Mouse (Mus musculus): Measurements from ENCODE around the gene Igsf23.
A peak's percentile ranks its signal among the peaks of the same experiment; 100 is the strongest.
"Not testable (repeated sequence)": the region's sequence is repeated elsewhere in the genome, so short reads cannot be mapped to it uniquely, and the experiment has no call there.

Igsf23 gene

DNA sequence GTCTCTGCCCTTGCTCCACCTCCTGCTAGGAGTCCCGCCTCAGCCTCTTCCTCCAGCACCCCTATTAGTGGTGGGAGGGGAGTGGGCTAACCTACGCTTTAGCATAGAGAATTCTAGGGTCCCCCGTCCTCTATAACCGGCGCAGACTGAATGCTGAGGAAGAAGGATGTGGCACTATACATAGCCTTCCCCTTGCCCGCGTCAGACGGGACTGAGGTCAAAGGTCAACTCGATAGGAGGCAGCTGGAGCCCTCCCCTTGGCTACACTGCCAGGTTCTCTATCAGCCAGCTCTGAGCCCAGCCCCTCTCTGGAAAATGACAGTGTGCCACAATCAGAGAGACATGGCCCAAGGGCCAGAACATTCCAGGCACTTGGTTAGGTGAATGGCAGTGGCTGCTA lies at the start of gene Igsf23:
Igsf23 (minus strand) TSS at position 168 of the 400 bp plus-strand sequence.
- DNase-seq, result no peak

DNA sequence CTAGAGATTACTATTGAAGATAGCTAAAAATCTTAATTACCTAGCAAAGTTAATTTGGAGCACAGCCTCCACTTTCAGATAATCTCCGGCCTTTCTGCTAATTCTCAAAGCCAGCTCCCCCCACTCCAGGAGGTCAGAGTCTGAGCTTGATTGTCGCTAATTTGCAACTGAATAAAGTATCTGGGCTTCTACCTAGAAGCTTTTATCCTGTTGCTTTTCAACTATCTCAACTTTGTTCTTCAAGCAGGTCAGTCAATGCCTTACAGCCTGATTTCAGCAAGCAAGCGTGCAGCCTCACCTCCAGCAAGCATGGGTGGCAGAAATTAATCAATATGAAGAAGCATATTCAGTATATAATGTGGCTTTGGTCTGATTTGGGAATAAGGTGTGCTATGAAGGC lies 46.2 kb upstream of the Igsf23 start:
- not testable (repeated sequence) for DNase-seq

- not testable (repeated sequence) for DNase-seq
Observed at GRCm38 (mm10) chr7:19991165-19991564, 40.6 kb upstream of the Igsf23 start, which contains the start of gene Nlrp9b. Nlrp9b (plus strand) TSS chr7:19991465.

- no peak for DNase-seq
Observed at GRCm38 (mm10) chr7:19971516-19971915, 21.0 kb upstream of the Igsf23 start.

DNA sequence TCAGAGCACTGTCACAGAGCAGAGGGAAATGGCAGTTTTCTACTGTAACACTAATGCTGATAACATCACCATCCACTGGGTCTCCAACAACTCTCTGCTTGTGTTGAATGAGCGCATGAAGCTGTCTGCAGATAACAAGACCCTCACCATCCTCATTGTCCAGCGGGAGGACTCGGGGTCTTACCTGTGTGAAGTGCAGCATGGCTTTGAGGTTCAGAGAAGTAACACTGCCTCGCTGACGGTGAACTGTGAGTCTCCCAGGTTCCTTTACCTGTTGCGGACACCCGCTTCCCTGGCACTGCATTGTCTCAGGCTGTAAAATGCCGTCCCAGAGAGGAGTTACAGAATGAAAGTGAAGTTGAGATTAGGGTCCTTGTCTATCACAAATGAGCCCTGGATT lies 19.6 kb upstream of the Igsf23 start:
- no peak for DNase-seq

- no peak for DNase-seq
Observed at GRCm38 (mm10) chr7:19969541-19970090, 19.1 kb upstream of the Igsf23 start.

DNA sequence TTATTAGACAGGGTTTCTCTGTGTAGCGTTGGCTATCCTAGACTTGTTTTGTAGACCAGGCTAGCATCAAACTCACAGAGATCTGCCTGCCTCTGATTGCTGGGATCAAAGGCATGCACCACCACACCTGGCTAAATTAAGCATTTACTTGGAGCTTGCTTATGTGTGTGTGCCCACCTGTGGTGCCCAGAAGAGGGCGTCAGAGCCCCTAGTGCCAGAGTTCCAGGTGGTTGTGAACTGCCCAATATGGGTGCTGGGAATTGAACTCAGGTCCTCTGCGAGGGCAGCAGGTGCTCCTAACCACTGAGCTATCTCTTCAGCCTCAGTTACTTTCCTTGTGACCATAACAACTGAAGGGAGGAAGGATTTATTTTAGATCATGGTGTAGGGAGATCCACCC lies 18.6 kb upstream of the Igsf23 start:
- no peak for DNase-seq

DNA sequence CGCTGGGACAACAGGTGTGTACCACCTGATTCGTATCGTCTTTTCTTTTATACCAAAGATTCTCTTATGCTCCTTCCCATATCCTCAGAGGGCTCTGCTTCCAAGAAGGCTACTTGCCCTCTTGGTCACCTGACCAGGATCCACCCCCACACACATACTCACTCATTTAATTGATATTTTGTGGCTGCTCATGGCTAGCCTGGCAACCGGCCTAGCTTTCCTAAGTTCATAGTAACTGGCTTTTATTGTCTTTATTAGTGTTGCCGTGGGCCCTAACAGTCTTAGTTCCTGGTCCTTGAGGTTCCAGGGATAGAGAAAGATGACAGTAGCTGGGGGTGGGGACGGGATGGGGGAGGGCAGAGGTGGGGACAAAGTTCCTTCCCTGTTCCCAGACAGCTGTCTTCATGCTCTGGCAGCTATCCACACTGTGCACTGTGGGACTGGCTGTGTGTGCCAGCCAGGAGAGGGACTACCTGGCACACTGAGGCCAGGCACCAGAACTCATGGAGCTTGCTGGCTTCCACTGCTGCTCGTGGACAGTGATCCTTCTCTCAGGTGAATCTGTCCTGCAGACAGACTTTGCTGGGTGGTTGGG lies 14.5 kb upstream of the Igsf23 start, which contains the start of gene Ceacam20:
Ceacam20 (plus strand) TSS at position 428 of the 595 bp plus-strand sequence.
- no peak for DNase-seq

DNA sequence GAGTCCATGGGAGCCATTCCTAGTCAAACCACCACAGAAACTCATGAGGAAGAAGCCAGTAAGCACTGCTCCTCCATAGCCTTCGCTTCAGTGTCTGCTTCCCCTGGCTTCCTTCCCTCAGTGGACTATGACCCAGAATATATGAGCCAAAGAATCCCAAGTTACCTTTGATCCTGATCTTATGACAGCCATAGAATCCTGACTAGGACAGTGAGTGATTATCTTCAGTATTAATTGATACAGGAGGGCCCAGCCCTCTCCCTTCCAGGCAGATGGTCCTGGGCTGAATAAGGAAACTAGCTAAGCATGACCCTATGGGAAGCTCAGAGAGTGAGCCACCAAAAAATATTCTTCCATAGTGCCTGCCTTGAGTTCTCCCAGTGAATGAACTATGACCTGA lies 11.9 kb upstream of the Igsf23 start:
- DNase-seq, result no peak

- DNase-seq, result peak; percentile 81 to 92
Observed at GRCm38 (mm10) chr7:19956341-19956781, 5.8 kb upstream of the Igsf23 start.

- DNase-seq, result peak in 1 of 2 experiments; percentile 29
Observed at GRCm38 (mm10) chr7:19955861-19956260, 5.3 kb upstream of the Igsf23 start.

DNA sequence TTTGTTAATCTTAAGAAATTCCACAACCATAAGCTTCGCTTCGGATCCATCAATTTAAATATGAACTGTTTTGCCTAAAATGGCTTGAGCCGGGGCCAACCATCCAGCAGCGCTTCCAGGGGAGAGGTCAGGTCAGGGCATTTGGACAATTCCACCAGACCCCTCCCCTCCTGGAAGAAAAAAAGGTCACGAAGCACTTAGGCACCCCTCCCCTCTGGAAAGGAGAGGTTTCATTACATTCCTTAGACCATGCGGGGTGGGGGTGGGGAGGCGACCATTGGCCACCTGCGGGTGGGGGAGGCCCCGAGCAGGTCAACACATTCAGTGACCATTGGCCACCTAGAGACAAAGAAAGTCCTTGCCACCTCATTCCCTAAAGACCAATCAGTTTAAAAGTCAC lies 2.5 kb upstream of the Igsf23 start:
- no peak for DNase-seq

DNA sequence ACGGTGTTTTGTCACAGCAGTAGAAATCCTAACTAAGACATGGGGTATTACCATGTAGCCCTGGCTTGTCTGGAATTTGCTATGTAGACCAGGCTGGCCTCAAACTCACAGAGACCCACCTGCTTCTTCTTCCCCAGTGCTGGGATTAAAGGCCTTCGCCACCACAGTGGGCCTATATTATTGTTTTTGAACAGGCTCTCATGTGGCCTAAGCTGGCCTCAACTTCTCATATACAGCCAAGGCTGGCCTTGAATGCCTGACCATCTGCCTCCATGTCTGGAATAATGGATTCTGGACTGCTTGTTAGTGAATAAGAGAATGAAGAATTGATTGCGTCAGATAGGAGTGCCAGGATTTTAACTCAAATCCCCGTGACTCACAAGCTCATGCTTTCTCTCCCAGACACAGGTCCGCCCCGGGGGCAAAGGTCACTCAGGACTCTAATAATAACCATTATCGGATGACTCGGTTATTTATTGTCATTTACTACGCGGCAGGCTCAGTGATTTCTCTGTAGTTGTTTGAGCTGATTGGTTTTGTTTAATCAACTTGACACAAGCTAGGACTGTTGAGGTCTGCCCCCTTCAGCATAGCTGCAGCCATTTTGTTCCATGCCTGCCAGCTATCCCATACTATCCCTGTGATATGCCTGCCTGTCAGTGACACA lies 1.9 kb upstream of the Igsf23 start:
- no peak for DNase-seq

GRCm38 (mm10) chr7:19949996-19950395 lies 560 bp downstream of the Igsf23 start:
- peak; percentile 35 for DNase-seq

DNA sequence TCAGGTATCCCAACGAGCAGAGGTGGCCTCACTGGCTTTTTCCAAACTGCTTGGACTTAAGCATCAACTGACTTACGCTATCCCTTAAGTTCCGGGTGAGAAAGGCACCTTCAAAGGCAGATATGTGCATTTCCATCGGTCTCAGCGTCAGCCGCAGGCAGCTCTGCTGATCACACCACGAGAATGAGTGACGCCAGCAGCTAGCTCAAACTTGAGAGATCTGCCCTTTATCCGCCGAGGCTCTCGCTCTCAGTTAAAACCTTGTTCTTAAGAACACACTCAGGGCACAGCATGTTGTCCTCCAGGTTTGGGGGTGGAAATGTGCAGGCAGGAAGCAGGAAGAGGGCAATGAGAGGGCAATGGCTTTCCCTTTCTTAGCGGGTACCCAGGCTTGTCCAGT lies 1.6 kb downstream of the Igsf23 start:
- DNase-seq, result no peak

GRCm38 (mm10) chr7:19945821-19946515 lies 4.6 kb downstream of the Igsf23 start:
- DNase-seq, result no peak

GRCm38 (mm10) chr7:19945201-19945600 lies 5.4 kb downstream of the Igsf23 start:
- no peak for DNase-seq

DNA sequence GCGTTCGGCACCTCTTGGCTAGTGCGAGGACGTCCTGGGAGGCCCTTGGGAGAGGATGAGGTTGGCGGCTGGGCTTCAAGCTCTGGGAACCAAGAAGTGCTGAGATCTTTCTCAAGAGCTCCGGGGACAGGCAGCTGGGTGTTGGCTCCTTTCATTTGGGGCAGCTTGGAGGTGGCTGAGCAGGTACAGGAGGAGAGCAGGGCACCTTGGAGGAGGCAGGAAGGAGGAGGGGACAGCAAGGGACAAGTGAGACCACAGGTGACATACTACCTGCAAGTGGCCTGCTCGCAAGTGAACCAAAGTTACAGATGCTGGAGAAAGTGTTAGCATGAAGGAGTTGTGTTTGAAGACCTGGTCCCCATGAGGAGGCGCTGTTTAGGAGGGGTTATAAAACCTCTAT lies 5.8 kb downstream of the Igsf23 start:
- no peak for DNase-seq

- DNase-seq, result peak; percentile 54 to 77
Observed at GRCm38 (mm10) chr7:19940256-19940655, 10.3 kb downstream of the Igsf23 start.

- DNase-seq, result peak; percentile 91 to 95
Observed at GRCm38 (mm10) chr7:19939555-19940235, 10.9 kb downstream of the Igsf23 start.

DNA sequence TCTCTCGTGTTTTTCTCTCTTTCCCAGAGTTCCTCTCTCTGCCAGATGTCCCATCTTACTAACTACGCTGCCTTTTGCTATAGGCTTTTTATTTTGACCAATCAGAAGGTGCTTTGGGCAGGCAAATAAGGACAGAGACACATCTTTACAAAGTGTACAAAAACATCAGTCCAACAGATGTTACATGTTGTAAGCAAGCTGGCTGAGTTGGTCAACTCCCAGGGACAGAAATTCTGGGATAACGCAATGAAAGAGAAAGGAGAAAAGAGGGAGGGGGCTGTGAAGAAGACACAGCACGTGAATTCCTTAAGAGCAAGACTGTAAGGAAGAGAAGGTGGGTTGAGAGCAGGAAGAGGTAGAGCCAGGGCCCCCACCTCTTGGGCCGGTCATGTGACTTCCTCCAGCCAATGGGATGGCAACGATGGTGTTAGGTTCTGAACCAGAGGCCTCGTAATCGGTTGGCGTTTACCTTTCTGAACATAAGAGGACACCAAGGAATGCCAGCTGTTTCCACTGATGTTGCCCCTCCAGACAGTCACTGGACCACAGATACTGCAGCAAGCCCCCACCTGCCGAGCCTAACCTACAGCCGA lies 13.2 kb downstream of the Igsf23 start:
- peak in 1 of 2 experiments; percentile 28 for DNase-seq

GRCm38 (mm10) chr7:19935961-19936360 lies 14.6 kb downstream of the Igsf23 start:
- DNase-seq, result peak; percentile 61 to 78

All from lung, postnatal 4 days (tissue).